Mouse (Mus musculus): ENCODE measurements around the gene Gnl1. TPM values are rescaled to one million over a fixed set of nuclear protein-coding genes. Genes with fewer than 3 reads are reported as not detected.
A peak's percentile ranks its signal among the peaks of the same experiment; 100 is the strongest.
"Not testable (repeated sequence)": the region's sequence is repeated elsewhere in the genome, so short reads cannot be mapped to it uniquely, and the experiment has no call there.

The Gnl1 gene
- 53.6 and 53.7 TPM in 2 replicates for polyA plus RNA-seq (2015; fragmentation: Nextera tagmentation; extraction: Ambion mirVana)

DNA sequence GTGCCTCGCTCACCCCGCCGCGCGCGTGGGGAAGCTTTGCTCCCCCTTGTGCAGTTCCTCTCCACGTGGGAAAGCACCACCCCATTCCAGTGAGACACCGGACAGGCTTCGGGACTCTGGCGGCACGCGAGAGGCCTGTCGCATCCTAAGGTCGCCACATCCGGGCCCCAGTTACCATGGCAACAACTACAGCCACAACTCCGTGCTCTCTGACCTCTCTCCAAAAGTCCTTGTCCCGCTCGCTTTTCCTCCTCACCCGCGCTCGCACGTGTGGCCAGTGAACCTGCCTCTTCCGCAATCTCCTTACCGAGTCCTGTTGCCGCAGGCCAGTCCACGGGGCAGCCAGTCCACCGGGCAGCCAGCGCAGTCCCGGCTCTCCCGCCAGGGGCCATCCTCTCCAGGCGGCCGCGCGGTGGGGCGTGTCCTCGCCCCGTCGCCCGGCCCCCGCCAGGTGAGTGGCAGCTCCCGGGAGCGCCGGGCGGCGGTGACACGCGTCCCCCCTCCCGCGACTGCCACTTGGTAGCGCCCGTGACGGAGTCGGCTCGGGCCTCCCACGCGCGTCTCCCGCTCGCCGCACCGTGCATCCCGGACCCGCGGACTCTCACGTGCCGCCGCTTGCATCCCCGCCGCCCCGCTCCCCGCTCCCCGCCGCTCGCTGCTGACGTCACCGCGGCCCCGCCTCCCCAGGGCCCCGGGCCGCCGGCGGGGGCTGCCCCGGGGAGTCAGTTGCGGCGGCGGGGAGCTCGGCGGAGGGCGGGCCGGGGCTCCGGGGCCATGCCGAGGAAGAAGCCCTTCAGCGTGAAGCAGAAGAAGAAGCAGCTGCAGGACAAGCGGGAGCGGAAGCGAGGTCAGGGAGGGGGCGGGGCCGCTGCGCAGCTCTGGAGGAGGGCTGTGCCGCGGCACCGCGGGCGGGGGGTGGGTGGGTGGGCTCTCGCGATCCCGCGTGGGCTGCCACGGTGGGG, at the start of gene Gnl1, which contains the start of gene Prr3:
TSS of gene Gnl1 (plus strand) at position 451 of the 962 bp plus-strand sequence.
TSS of gene Prr3 (minus strand) at position 836 of the 962 bp plus-strand sequence.
- H3K9ac ChIP-seq = peak within 1 kb of the TSS; percentile 93
- H3K4me2 ChIP-seq = peak within 1 kb of the TSS; percentile 70
- H3K4me1 ChIP-seq (replicated peaks) = peaks cover 24% of the 10 kb centered on the region
- ATAC-seq (ENCODE audit: low FRiP score) = peak; percentile 79
- peak within 1 kb of the TSS; percentile 91 for H3K4me3 ChIP-seq
- H3K27ac ChIP-seq = peak within 1 kb of the TSS; percentile 95
- WGBS = under 1% methylated on average over 93 of the region's 109 CpGs
- H3K9me3 ChIP-seq = no peaks in the 10 kb centered on the region
- no peaks in the 10 kb centered on the region for H3K27me3 ChIP-seq
- peaks cover 41% of the 10 kb centered on the region for H3K36me3 ChIP-seq

DNA sequence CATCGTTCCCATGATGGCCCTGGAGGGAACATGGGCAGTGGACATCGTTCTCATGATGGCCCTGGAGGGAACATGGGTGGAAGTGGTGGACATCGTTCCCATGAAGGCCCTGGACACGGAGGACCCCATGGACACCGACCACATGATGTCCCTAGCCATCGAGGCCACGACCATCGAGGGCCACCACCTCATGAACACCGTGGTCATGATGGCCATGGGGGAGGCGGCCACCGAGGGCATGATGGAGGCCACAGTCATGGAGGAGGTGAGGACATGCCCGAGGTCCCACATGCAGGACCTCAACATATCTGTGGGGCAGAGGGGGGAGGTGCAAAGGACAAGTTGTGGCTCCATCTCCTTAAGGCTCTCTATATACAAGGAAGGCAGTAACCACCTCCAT, 49.0 kb upstream of the Gnl1 start:
- no peaks in the 10 kb centered on the region for H3K9me3 ChIP-seq
- no peak overlapping the region for H3K27ac ChIP-seq
- H3K36me3 ChIP-seq = peaks cover 56% of the 10 kb centered on the region
- WGBS = 96% methylated on average over 12 of the region's 12 CpGs
- no peak overlapping the region for H3K4me3 ChIP-seq
- ATAC-seq (ENCODE audit: low FRiP score) = 0 out of 2 replicates have a peak, but pooled peaks have one; percentile 11
- no peak overlapping the region for H3K9ac ChIP-seq
- H3K4me2 ChIP-seq = no peak overlapping the region
- H3K4me1 ChIP-seq (replicated peaks) = no peaks in the 10 kb centered on the region
- no peaks in the 10 kb centered on the region for H3K27me3 ChIP-seq

DNA sequence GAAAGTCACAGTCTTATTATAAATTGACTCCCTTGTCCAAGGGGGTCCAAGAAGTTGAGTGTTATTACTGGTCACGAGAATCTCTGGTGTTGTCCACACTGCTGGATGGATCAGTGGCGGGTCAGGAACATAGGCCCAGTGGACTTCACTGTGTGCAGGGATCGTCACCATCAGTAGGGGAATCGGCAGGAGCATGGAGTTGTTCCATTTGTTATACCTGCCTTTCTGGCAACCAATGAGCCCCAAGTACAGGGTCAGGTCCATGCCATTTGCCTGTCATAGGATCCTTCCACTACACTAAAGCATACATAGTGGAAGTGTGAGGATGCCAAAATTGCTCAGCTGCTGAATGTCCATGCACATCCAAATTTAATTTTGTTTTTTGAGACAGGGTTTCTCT, 47.0 kb upstream of the Gnl1 start:
- H3K4me2 ChIP-seq = no peak overlapping the region

DNA sequence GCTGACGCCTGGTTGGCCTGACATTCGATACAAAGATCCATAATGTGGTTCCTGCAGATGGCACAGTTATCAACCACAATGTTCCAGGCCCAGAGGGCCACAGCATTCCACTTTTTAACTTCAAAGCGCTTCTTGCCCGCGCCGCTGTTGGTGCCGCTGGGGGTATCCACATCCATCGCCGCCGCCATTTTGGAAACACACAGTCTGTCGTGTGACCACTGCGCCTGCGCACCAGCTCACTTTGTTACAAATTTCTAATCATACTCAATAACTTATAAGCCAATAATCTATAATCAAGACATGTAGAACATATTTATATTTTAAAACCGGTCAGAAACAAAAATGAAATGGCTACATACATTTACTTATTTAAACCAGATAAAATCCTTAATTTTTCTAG, 43.9 kb upstream of the Gnl1 start:
- WGBS = 88% methylated on average over 14 of the region's 14 CpGs
- not testable (repeated sequence) for H3K4me1 ChIP-seq (replicated peaks)

More for the DNA sequence above, 47.0 kb upstream of the Gnl1 start:
- H3K9ac ChIP-seq = no peak overlapping the region
- H3K4me1 ChIP-seq (replicated peaks) = no peaks in the 10 kb centered on the region
- 90% methylated on average over 4 of the region's 4 CpGs for WGBS
- H3K36me3 ChIP-seq = peaks cover 38% of the 10 kb centered on the region
- H3K27me3 ChIP-seq = no peaks in the 10 kb centered on the region
- H3K4me3 ChIP-seq = no peak overlapping the region
- ATAC-seq (ENCODE audit: low FRiP score) = no peak
- H3K9me3 ChIP-seq = no peaks in the 10 kb centered on the region
- no peak overlapping the region for H3K27ac ChIP-seq

DNA sequence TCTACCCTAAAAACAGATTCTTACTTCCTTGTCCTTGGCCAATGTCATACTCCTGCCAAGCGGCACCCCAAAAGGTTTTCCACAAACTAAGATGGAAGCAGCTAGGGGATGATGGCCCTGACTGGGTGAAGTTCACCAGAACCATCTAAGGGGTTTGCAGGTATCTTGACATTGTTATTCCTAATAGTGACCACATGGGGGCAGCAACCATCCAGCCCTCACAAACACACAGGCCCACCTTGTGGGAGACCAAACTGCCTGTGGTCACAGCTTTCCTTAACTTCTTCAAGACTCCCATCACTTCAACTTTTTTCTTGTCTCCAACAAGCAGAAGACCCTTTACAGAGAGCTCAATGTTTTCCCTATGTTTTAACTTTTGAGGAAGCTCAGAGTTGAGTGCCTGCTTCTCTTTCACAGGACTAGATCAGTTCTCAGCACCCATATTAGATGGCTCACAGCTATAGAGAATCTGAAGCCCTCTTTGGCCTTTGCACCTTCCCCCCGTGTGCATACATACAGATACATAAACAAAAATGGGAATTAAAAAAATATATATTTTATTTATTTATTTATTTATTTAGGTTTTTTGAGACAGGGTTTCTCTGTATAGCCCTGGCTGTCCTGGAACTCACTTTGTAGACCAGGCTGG, 41.8 kb upstream of the Gnl1 start:
- ATAC-seq (ENCODE audit: low FRiP score) = peak; percentile 66
- H3K4me1 ChIP-seq (replicated peaks) = no peaks in the 10 kb centered on the region
- H3K27ac ChIP-seq = no peak overlapping the region
- H3K4me3 ChIP-seq = no peak overlapping the region
- no peak overlapping the region for H3K4me2 ChIP-seq
- H3K9me3 ChIP-seq = no peaks in the 10 kb centered on the region
- H3K27me3 ChIP-seq = no peaks in the 10 kb centered on the region
- H3K36me3 ChIP-seq = no peaks in the 10 kb centered on the region
- no peak overlapping the region for H3K9ac ChIP-seq
- WGBS = 39% methylated on average over 2 of the region's 2 CpGs

More for the DNA sequence above, 43.9 kb upstream of the Gnl1 start:
- not testable (repeated sequence) for H3K4me3 ChIP-seq; H3K9me3 ChIP-seq; H3K36me3 ChIP-seq; ATAC-seq (ENCODE audit: low FRiP score); H3K27me3 ChIP-seq; H3K4me2 ChIP-seq; H3K27ac ChIP-seq; H3K9ac ChIP-seq

DNA sequence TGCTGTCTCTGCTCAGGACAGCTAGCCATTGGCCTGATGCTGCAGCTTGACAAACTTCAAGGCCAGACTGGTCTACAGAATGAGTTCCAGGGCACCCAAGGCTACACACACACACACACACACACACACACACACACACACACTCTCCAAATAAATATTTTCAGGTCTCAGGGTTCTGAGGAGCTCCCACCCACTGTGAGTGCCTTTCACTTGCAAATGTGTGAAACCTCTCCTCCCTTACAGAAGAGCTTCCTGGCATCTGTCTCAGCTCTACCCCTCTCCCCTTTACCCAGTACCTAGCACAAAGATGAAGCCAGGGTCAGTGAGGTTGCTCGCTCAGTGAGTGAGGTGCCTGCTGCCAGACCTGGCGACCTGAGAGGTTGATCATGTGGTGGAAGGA, 40.5 kb upstream of the Gnl1 start:
- Histone ChIP-seq H3K9ac (no peak overlapping the region), H3K4me3 (no peak overlapping the region), H3K9me3 (no peaks in the 10 kb centered on the region), H3K27ac (no peak overlapping the region), H3K4me1 (replicated peaks) (no peaks in the 10 kb centered on the region), H3K4me2 (no peak overlapping the region), H3K27me3 (no peaks in the 10 kb centered on the region), H3K36me3 (no peaks in the 10 kb centered on the region)
- WGBS = 46% methylated on average over 2 of the region's 2 CpGs
- ATAC-seq (ENCODE audit: low FRiP score) = no peak

DNA sequence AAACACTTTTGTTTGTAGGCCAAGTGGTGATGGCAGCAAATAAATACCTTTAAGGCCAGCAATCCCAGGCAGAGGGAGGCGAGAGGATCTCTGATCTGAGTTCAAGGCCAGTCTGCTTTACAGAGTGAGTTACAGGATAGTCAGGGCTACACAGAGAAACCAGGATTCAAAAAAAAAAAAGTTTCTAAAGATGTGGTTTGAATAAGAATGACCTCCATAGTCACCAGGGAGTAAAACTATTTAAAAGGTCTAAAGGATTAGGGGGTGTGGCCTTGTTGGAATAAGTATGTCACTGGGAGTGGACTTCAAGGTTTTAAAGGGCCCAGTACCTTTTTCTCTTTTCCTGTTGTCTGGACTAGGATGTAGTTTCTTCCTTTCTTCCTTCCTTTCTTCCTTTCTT, 39.7 kb upstream of the Gnl1 start:
- Histone ChIP-seq H3K36me3 (no peaks in the 10 kb centered on the region), H3K9ac (no peak overlapping the region), H3K4me1 (replicated peaks) (no peaks in the 10 kb centered on the region), H3K27ac (no peak overlapping the region), H3K9me3 (no peaks in the 10 kb centered on the region), H3K4me2 (no peak overlapping the region), H3K4me3 (no peak overlapping the region), H3K27me3 (no peaks in the 10 kb centered on the region)
- ATAC-seq (ENCODE audit: low FRiP score) = no peak
- WGBS = 66% methylated on average over 1 of the region's 1 CpGs

DNA sequence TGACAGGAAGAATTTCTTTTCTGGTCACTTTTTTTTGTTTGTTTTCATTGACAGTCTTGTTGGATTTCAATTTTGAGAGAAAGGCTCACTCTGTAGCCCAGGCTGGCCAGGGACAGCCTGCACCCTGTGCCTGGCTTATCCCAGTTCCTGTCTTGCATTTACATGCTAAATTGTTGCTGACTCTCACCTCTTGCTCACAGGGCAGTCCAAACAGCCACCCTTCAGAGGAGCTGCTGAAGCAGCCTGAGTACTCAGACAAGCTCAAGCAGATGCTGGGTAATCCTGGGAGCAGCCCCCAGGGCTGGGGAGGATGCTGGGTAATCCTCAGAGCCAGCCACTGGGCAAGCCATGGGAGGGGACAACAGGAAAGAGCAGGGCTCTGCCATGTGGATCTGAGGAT, 28.7 kb upstream of the Gnl1 start:
- not testable (repeated sequence) for H3K9ac ChIP-seq; H3K9me3 ChIP-seq; H3K4me3 ChIP-seq; ATAC-seq (ENCODE audit: low FRiP score); H3K4me1 ChIP-seq (replicated peaks); H3K27me3 ChIP-seq; H3K4me2 ChIP-seq; H3K27ac ChIP-seq
- peaks cover 12% of the 10 kb centered on the region for H3K36me3 ChIP-seq

DNA sequence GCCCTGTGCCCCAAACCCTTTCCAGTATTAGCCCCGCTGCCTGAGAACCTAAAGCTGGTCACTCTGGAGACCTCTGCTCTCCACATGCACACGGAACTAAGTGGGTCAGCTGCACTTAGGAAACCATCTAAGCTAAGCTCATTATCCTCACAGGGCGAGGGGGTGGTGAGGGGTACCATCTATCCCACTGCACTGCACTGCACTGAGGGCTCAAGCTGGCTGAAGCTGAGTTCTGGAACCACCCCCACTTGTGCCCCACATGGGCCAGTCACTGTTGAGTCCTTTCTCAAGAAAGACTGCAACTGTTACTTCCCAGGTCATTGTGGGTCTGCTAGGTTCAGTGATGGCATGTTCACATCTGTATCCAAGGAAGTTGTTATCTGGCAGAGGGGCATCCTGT, 27.1 kb upstream of the Gnl1 start:
- not testable (repeated sequence) for H3K4me2 ChIP-seq; H3K27ac ChIP-seq; H3K27me3 ChIP-seq; H3K4me3 ChIP-seq; H3K9me3 ChIP-seq; H3K9ac ChIP-seq; H3K4me1 ChIP-seq (replicated peaks)
- ATAC-seq (ENCODE audit: low FRiP score) = peak; percentile 45; the same call in 1 of the 2 replicates
- 87% methylated on average over 3 of the region's 3 CpGs for WGBS
- H3K36me3 ChIP-seq = peaks cover 28% of the 10 kb centered on the region

DNA sequence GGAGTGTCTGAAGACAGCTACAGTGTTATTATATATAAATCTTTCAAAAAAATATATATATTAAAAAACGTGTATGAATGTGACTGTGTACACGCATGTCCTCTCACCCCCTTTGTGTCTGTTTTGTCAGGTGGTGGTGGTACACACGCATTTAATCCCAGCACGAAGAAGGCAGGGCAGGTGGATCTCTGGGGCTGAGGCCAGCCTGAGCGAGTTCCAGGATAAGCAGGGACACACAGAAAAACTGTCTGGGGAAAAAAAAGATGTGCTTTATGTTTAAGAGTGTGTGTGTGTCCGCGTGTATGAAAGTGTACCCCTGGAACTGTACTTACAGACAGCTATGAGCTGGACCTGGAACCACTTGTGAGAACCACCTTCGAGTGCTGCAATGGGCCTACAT, 25.0 kb upstream of the Gnl1 start:
- Histone ChIP-seq H3K9ac (no peak overlapping the region), H3K4me1 (replicated peaks) (no peaks in the 10 kb centered on the region), H3K9me3 (no peaks in the 10 kb centered on the region), H3K36me3 (peaks cover 49% of the 10 kb centered on the region), H3K27me3 (no peaks in the 10 kb centered on the region), H3K27ac (no peak overlapping the region), H3K4me3 (no peak overlapping the region), H3K4me2 (no peak overlapping the region)
- ATAC-seq (ENCODE audit: low FRiP score) = no peak
- 73% methylated on average over 8 of the region's 8 CpGs for WGBS

DNA sequence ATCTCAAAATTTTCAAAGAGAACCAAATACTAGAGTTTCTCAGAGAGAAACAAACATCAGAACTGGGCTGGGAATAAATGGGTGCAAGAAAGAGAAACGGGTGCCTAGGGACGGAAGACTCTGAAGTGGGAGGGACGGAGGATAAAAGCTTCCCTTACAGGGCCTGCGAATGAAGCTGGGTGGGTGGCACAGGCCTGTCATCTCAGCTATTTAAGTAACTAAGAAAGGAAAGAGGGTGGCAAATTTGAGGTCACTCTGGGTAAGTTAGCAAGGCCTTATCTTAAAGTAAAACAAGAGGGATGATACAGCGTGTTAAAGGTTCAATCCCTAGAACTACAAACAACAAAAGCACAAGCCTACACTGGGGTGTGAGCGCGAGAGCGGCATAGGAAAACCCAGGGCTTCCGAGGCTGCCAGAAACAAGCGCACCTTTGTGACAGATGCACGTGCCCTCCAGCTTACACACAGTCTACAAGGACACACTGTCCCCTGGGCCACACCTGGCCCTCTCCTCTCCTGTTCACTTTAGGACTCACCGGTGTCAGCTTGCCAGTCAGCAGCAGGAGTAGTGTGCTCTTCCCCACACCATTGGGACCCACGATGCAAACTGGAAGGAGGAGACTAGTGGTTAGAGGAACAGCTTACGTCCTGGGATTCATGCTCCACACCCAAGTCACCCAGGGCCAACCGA, 21.0 kb upstream of the Gnl1 start:
- no peak for ATAC-seq (ENCODE audit: low FRiP score)
- H3K4me2 ChIP-seq = no peak overlapping the region
- H3K4me1 ChIP-seq (replicated peaks) = no peaks in the 10 kb centered on the region
- 97% methylated on average over 15 of the region's 15 CpGs for WGBS
- no peaks in the 10 kb centered on the region for H3K27me3 ChIP-seq
- H3K9me3 ChIP-seq = no peaks in the 10 kb centered on the region
- H3K9ac ChIP-seq = no peak overlapping the region
- peaks cover 89% of the 10 kb centered on the region for H3K36me3 ChIP-seq
- H3K4me3 ChIP-seq = no peak overlapping the region
- H3K27ac ChIP-seq = no peak overlapping the region

DNA sequence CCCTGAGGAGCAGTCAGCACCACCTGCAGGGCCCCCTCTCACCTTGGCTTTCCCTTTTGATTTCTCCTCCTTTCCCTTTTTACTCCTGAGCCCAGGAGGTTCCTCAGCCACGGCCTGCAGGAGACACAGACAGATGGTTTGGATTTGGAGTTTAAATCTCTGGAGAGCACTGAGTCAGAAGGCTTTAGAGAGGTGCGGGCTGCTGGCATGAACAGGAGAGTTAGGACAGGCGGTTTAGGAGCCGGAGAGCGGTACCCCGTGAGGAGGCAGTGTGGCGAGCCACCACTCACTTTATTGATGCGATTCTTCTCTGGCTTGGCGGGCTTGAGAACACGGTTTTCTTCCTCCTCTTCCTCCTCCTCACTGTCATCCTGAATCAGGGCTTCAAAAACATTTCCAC, 16.4 kb upstream of the Gnl1 start:
- H3K36me3 ChIP-seq = peaks cover 82% of the 10 kb centered on the region
- H3K4me3 ChIP-seq = no peak overlapping the region
- 89% methylated on average over 10 of the region's 10 CpGs for WGBS
- H3K4me1 ChIP-seq (replicated peaks) = peaks cover 10% of the 10 kb centered on the region
- H3K9me3 ChIP-seq = no peaks in the 10 kb centered on the region
- ATAC-seq (ENCODE audit: low FRiP score) = no peak
- H3K9ac ChIP-seq = no peak overlapping the region
- no peak overlapping the region for H3K4me2 ChIP-seq
- H3K27ac ChIP-seq = no peak overlapping the region
- H3K27me3 ChIP-seq = no peaks in the 10 kb centered on the region
